Mouse (Mus musculus): ENCODE measurements at regions not wholly inside any gene's neighbourhood (a gene's known extent, or its start where the extent isn't known, plus 50 kb on each side); places are given as distances from the start of the nearest gene placed in this dataset.

- TF ChIP-seq CTCF (conservative IDR thresholded peaks at IDR 0.05 in 1 of 2, IDR thresholded peaks at IDR 0.05 in 1 of 2; ENCODE audit: low read depth in 2 of 2, low read length in 2 of 2): no peak
- TF ChIP-seq USF1 (IDR thresholded peaks at IDR 0.05; ENCODE audit: low read depth, low read length): no peak
- no peak for TF ChIP-seq MAX (IDR thresholded peaks at IDR 0.05; ENCODE audit: low read length)
- TF ChIP-seq EP300 (IDR thresholded peaks at IDR 0.05; ENCODE audit: low read length): no peak
- no peak for TF ChIP-seq ZKSCAN1 (IDR thresholded peaks at IDR 0.05; ENCODE audit: borderline replicate concordance, low read depth, low read length)
Measured at GRCm38 (mm10) chr4:55952220-55952619, 420.0 kb upstream of the Klf4 start.

Measured in CH12.LX (cell line).